Mouse (Mus musculus) hindbrain, embryonic 10.5 days (tissue): ENCODE data around the gene Cacng4. TPM values are rescaled to one million over a fixed set of nuclear protein-coding genes. Genes with fewer than 3 reads are reported as not detected.

Source experiments
- DNase-seq: peaks from one replicate; pipeline ENCODE4 v3.0.0-alpha.2; 2017; ENCODE audit warnings: low spot score
- H3K27ac ChIP-seq: fragments of 300-500 bp; sonication (generic); 2 replicates; pipeline ENCODE4 v1.5.1; 2016; ENCODE audit warnings: mild to moderate bottlenecking, moderate library complexity
- H3K27me3 ChIP-seq: fragments of 300-500 bp; sonication (generic); 2 replicates; pipeline ENCODE4 v1.6.1; 2016; ENCODE audit warnings: mild to moderate bottlenecking; ENCODE audit not compliant: poor library complexity, insufficient read depth, severe bottlenecking
- H3K36me3 ChIP-seq: fragments of 300-500 bp; sonication (generic); 2 replicates; pipeline ENCODE4 v1.6.1; 2016; ENCODE audit warnings: mild to moderate bottlenecking, moderate library complexity
- H3K4me1 ChIP-seq: fragments of 300-500 bp; sonication (generic); replicated peaks from 2 replicates; pipeline ENCODE4 v1.6.1; 2016; ENCODE audit warnings: mild to moderate bottlenecking
- H3K4me3 ChIP-seq: fragments of 300-500 bp; sonication (generic); 2 replicates; pipeline ENCODE4 v1.5.1; 2016; ENCODE audit warnings: mild to moderate bottlenecking, moderate library complexity
- H3K9me3 ChIP-seq: fragments of 300-500 bp; sonication (generic); 2 replicates; pipeline ENCODE4 v1.6.1; 2016; ENCODE audit warnings: mild to moderate bottlenecking, moderate library complexity
- WGBS: fragments of 180-500 bp; shearing (Covaris S2); methylation state at CpG from one replicate; pipeline ENCODE4 v1.1.7; 2016; 5-methylcytosine and 5-hydroxymethylcytosine counted together
- polyA plus RNA-seq: library from polyadenylated mRNA; unstranded; fragments of >200 nt; fragmentation: Nextera tagmentation; extraction: Ambion mirVana; gene quantifications from 2 replicates; pipeline ENCODE4 v1.2.1, GENCODE M21; 2016

Gene Cacng4
- polyA plus RNA-seq, 1 experiment from 2014 or later = 15.7 TPM

DNA sequence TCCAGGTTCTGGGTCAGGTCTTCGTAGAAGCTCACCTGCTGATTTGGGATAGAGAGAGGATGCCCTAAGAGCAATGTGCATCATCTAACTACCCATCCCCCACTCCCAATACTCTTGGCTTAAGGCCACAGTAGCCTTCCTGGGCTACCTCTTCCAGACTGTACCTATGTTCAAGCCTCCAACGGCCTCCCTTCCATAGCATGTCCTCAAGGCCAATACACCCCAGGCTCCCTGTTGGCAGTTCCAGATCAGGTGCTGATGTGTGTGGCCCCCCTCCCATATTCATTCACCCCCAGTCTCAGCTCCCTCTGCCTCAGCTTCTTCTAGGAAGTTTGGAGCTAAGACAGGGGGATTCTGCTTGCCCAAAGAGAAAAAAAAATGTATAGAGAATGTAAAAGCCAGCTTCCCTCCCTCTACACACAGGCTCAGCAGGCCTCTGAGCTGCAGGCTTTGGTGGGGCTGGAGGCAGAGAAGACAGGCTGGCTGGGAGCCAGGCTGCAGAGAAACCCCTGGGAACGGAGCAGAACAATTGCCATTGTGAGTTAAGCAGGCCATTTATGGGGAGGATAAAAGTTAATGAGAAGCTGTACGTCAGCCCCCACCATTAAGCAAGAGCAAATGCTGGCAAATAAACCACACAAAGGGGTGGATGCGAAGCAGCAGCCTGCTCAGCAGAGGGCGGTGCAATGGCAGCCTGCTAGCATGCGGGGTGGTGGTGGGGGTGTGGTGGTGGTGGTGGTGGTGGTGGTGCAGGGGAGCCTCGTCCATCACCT lies 31.5 kb downstream of the Cacng4 start:
- H3K36me3 ChIP-seq = peaks cover 7% of the 10 kb centered on the region; the same call in 1 of the 2 replicates
- H3K9me3 ChIP-seq = no peaks in the 10 kb centered on the region
- H3K27ac ChIP-seq = peak overlapping the region; percentile 86
- peak; percentile 35 for DNase-seq
- 0 out of 2 replicates have a peak, but pooled peaks cover 6% of the 10 kb centered on the region for H3K27me3 ChIP-seq
- no peak overlapping the region for H3K4me3 ChIP-seq
- 26% methylated on average over 8 of the region's 8 CpGs for WGBS
- peaks cover 49% of the 10 kb centered on the region for H3K4me1 ChIP-seq

DNA sequence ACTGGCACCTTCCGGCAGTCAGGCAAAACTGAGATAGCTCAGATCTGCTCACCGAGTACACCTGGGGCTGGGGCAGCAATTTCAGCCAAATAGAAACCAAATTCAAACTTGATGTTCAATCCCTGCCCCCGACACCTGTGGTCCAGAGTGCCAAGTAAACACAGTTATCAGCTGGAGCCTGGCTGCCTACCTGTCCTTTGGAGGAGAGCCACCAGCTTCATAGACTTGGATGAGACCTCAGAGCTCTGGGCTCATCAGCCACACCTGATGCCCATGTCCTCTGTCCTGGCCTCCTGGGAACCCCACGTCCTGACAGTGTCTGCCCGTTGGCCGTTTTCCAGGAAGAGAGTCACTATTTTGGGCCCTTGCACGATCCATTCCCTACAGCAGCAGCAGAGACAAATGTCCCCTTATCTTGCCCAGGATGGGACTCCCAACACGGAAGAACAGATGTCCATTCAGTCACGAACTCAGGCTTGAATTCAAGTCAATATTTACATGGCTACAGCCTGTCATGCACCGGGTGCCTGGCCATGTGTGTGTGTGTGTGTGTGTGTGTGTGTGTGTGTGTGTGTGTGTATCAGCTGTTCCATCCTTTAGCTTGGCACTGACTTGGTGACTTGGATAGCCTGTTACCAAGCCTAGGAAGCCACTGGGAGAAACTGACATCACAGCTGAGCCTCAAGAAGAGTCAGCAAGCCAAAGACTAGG lies 32.4 kb downstream of the Cacng4 start:
- peaks cover 42% of the 10 kb centered on the region for H3K4me1 ChIP-seq
- H3K27ac ChIP-seq = peak overlapping the region; percentile 86
- no peak for DNase-seq
- peaks cover 10% of the 10 kb centered on the region; the same call in 1 of the 2 replicates for H3K36me3 ChIP-seq
- no peaks in the 10 kb centered on the region for H3K9me3 ChIP-seq
- H3K27me3 ChIP-seq = 0 out of 2 replicates have a peak, but pooled peaks cover 6% of the 10 kb centered on the region
- 86% methylated on average over 10 of the region's 10 CpGs for WGBS
- no peak overlapping the region for H3K4me3 ChIP-seq

DNA sequence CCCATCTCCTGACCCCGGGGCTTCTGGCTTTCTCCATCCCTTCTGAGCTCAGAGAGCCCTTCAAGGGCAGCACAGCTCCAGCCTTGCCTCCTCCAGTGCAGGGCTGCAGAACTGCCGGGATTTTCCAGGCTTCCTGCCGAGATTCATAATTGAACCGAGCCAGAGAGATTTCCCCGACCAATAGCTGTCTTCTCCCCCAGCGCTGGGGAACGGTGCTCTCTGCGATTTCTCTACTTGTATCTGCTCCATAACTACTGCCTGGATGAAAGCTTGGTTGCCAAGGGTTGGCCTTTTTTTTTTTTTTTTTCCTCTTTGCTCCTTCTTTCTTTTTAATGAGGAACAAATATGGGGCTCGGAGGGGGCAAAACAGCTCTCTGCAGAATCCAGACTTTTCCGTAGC lies 34.4 kb downstream of the Cacng4 start:
- H3K4me1 ChIP-seq = peaks cover 39% of the 10 kb centered on the region
- H3K27ac ChIP-seq = no peak overlapping the region

DNA sequence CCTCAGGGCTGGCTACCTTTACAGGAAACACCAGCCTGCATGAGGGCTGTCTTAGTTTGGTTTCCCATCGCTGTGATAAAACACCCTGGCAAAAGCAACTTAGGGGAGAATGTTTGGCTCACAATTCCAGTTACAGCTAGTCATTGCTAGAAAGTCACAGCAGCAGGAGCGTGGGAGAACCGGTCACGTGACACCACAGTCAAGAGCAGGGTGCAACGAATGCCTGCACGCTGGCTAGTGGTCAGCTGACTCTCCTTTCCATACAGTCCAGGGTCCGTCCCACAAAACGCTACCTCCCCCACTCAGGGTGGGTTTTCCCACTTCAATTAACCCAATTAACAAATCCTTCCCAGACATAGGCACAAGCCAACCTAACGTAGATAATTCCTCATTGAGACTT lies 34.8 kb downstream of the Cacng4 start:
- H3K9me3 ChIP-seq = no peaks in the 10 kb centered on the region
- no peak overlapping the region for H3K27ac ChIP-seq
- 0 out of 2 replicates have a peak, but pooled peaks cover 6% of the 10 kb centered on the region for H3K27me3 ChIP-seq
- H3K36me3 ChIP-seq = peaks cover 10% of the 10 kb centered on the region; the same call in 1 of the 2 replicates
- H3K4me3 ChIP-seq = no peak overlapping the region
- no peak for DNase-seq
- WGBS = 81% methylated on average over 9 of the region's 9 CpGs
- H3K4me1 ChIP-seq = peaks cover 39% of the 10 kb centered on the region

More for the DNA sequence above, 34.4 kb downstream of the Cacng4 start:
- Histone ChIP-seq H3K9me3 (no peaks in the 10 kb centered on the region), H3K4me3 (no peak overlapping the region), H3K36me3 (peaks cover 10% of the 10 kb centered on the region; the same call in 1 of the 2 replicates), H3K27me3 (0 out of 2 replicates have a peak, but pooled peaks cover 6% of the 10 kb centered on the region)
- 40% methylated on average over 10 of the region's 10 CpGs for WGBS
- no peak for DNase-seq

DNA sequence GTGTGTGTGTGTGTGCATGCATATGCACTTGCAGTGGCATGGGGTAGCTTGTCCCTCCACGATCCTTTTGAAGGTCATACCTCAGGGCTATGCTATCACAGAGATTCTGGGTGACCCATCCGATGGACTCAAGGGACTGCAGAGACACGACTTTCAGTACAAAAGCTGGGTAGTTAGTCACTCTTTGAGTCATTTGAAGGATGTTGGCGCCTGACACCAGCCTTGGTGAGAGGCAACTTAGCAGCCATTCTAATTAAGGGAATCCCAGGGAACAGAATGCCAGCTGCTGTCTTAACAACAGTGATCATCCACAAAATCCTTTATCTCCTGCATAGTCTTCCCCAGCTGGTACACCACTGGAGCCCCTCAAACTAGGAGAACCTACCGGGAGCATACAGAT lies 45.2 kb downstream of the Cacng4 start:
- WGBS = 89% methylated on average over 5 of the region's 5 CpGs
- peaks cover 27% of the 10 kb centered on the region for H3K36me3 ChIP-seq
- no peak for DNase-seq
- 0 out of 2 replicates have a peak, but pooled peaks cover 3% of the 10 kb centered on the region for H3K4me1 ChIP-seq
- H3K27me3 ChIP-seq = no peaks in the 10 kb centered on the region
- H3K9me3 ChIP-seq = no peaks in the 10 kb centered on the region
- H3K27ac ChIP-seq = no peak overlapping the region
- H3K4me3 ChIP-seq = no peak overlapping the region

DNA sequence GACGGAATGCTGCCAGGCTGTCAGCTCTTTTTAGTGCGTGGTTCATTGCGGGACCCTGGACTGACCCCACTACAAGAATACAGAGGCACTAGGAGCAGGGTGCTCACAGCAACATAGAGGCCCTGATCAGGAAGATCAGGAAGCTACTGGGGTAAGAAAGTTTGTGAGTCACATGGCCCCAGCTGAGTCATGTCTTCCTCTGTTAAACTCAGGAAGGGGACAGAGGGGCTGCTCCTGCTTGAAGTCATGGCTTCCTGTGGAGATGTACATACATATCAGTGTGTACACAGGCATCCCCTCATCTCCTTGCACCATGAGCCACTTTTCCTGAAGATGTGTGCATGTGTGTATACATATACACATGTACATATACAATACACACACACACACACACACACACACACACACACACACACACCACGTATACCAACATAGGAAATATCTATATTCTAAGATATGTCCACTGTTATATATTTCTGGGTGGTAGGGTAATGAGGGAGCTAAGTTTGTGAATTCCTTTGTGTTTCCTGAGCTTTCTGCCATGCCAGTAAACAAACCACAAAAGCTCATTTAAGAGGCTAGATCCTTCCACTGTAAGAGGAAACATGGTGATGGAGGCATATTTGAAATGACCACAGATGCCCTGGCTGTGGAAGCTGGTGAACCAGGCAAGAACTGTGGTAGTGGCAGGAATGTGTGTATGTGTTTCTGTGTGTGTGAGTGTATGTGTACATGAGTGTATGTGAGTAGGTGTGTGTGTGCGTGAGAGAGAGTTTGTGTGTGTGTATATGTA lies 45.9 kb downstream of the Cacng4 start:
- WGBS = 87% methylated on average over 5 of the region's 5 CpGs
- H3K4me3 ChIP-seq = no peak overlapping the region
- H3K4me1 ChIP-seq = 0 out of 2 replicates have a peak, but pooled peaks cover 5% of the 10 kb centered on the region
- H3K27ac ChIP-seq = no peak overlapping the region
- no peaks in the 10 kb centered on the region for H3K9me3 ChIP-seq
- no peak for DNase-seq
- peaks cover 26% of the 10 kb centered on the region for H3K36me3 ChIP-seq
- H3K27me3 ChIP-seq = no peaks in the 10 kb centered on the region

DNA sequence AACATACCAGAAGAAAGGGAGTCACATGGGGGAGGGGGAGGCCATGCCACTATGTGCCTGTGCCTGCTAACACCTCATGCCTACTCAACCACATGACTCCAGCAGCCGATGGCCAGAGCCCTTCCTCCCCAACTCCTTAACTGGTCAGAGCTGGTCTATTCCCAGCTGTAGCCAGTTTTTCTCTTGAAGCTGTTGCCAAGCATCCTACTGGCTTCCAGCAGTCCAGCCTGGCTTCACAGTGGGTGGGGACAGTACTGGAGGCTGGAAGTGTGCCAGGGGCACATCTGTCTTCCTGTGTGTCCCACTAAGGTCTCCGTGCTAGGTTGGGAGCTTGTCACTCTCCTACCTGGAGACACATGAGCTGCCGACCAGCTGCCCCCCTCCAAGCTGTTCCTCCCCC lies 51.3 kb downstream of the Cacng4 start:
- Histone ChIP-seq H3K4me1 (peaks cover 25% of the 10 kb centered on the region), H3K27me3 (no peaks in the 10 kb centered on the region), H3K9me3 (no peaks in the 10 kb centered on the region), H3K4me3 (no peak overlapping the region), H3K36me3 (peaks cover 46% of the 10 kb centered on the region), H3K27ac (0 out of 2 replicates have a peak overlapping the region, but pooled peaks have one; percentile 0)
- DNase-seq = no peak
- WGBS = 73% methylated on average over 3 of the region's 3 CpGs

DNA sequence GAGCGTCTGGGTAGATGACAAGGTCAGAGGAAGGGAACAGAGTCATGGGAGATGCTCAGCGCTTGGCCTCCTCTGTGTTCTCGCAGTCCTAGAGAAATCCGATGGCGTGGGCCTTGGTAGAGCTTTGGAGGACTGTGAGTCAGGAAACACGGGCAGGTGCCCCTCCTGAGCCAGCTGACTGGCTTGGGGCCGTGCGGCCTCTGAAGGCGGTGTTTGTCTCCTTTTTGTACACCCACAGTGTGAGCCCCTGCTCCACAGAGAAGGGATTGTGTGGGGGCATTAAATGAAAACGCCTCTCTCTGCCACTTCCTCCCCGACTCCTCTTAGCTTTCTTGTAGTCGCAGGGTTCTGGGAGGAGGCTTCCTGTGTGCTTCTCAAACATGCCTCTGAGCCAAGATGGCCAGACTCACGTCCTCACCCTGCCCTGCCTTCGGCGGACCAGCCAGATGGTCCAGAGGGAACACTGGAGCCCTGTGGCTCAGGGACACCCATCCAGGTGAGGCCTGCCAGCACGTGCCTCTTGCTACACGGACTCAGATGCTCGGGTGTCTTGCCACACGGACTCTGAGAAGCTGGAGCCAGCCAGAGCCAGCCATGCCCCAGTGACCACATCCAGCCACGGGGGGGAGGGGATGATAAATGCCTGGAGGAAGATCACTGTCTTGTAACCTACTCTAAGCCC lies 55.8 kb downstream of the Cacng4 start:
- Histone ChIP-seq H3K9me3 (no peaks in the 10 kb centered on the region), H3K27me3 (no peaks in the 10 kb centered on the region), H3K4me1 (peaks cover 23% of the 10 kb centered on the region), H3K36me3 (peaks cover 84% of the 10 kb centered on the region), H3K27ac (0 out of 2 replicates have a peak overlapping the region, but pooled peaks have one; percentile 5), H3K4me3 (no peak overlapping the region)
- DNase-seq = no peak
- WGBS = 86% methylated on average over 20 of the region's 20 CpGs

DNA sequence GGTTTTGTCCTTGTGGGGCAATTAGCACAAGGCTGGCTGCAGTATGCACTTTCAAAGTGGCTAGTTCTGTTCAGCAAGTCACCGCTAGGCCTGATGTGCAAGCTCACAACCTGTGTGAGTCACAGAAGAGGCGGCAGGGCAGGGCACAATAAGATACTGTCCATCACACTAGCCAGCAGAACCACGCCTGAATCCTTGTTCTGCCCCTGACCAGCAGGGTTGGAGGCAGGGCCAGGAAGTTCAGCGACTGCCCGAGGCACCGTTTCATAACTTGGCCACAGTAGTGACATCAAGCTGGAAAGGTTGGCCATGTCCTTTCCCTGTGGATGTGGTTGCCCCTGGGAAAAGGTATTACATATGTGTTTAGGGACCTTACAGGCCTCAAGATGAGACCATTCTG lies 56.5 kb downstream of the Cacng4 start:
- Histone ChIP-seq H3K4me1 (peaks cover 17% of the 10 kb centered on the region), H3K9me3 (no peaks in the 10 kb centered on the region), H3K4me3 (no peak overlapping the region), H3K27me3 (no peaks in the 10 kb centered on the region), H3K27ac (no peak overlapping the region), H3K36me3 (peaks cover 84% of the 10 kb centered on the region)
- 86% methylated on average over 6 of the region's 6 CpGs for WGBS
- DNase-seq = no peak

DNA sequence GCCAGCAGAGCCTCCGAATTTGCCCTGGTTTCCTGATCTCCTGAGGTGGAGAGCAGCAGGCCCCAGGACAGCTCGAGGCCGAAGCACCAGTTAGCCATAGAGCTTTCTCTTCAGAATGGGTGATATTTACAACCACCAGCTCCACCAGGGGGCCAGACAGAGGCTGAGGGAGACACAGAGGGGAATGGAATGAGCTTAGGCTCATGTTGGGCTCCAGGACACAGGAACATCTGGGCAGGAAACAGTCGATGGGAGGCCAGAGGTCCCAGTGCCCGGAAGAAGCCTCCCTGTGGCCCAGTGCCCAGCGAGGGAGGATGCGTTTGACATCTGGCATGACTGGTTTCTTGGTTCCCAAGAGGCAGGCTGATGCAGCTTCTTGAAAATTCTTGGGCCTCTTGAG lies 60.2 kb downstream of the Cacng4 start:
- Histone ChIP-seq H3K4me1 (0 out of 2 replicates have a peak, but pooled peaks cover 5% of the 10 kb centered on the region), H3K36me3 (peaks cover 75% of the 10 kb centered on the region), H3K9me3 (no peaks in the 10 kb centered on the region), H3K4me3 (no peak overlapping the region), H3K27ac (no peak overlapping the region), H3K27me3 (no peaks in the 10 kb centered on the region)
- no peak for DNase-seq
- whole genome bisulfite sequencing = 85% methylated on average over 7 of the region's 7 CpGs

DNA sequence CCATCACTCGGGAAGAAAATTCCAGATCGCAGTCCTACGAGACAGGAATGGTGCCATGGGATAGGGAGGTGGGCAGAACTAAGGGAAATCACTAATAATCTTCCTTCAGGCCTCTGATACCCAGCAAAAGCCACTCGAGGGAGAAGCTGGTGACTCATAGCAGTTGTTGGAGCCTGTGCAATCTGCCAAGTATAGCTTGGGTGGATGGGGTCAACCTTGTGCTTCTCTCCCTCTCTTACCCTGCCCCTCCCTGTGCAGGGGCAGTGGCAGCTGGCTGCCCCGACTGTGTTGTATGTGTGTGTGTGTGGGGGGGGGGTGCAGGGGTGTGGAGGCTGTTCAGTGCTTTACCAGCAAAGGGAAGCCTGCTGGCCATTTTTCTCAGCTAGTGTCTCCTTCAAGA lies 62.9 kb downstream of the Cacng4 start:
- 85% methylated on average over 5 of the region's 5 CpGs for WGBS
- Histone ChIP-seq H3K4me3 (no peak overlapping the region), H3K9me3 (no peaks in the 10 kb centered on the region), H3K27ac (no peak overlapping the region), H3K27me3 (no peaks in the 10 kb centered on the region), H3K36me3 (peaks cover 54% of the 10 kb centered on the region), H3K4me1 (no peaks in the 10 kb centered on the region)
- no peak for DNase-seq

DNA sequence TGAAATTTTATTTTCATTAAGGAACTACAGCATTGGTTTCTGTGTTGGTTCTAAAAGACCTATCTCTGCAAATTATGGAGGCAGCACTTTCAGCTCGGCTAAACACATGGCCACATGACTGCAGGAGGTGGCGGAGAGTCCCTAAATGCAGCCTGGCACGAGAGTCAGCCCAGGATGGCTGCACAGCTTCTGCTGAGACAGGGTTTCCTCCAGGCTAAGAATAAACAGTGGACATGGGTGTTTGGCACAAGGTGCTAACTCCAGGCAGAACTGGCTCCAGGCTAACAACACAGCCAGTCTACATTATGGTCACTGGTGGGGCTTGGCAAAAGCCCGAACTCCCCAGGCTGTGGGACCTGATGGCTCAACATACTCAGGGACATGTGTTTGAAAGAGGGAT lies 63.4 kb downstream of the Cacng4 start:
- Histone ChIP-seq H3K4me1 (no peaks in the 10 kb centered on the region), H3K9me3 (no peaks in the 10 kb centered on the region), H3K27me3 (no peaks in the 10 kb centered on the region), H3K36me3 (peaks cover 49% of the 10 kb centered on the region), H3K4me3 (no peak overlapping the region), H3K27ac (no peak overlapping the region)
- WGBS = 92% methylated on average over 4 of the region's 4 CpGs
- no peak for DNase-seq
